Mouse (Mus musculus) monocyte, adult 5-6 weeks (primary cell): ENCODE measurements around the gene BC051019. TPM values are rescaled to one million over a fixed set of nuclear protein-coding genes. Genes with fewer than 3 reads are reported as not detected.

Experiments
- ATAC-seq: fragments of 153-309, 156-312 bp; replicated peaks from 2 replicates; pipeline ENCODE4 v1.8.0; 2017; ENCODE audit warnings: mild to moderate bottlenecking; ENCODE audit not compliant: low TSS enrichment, insufficient number of reproducible peaks, severe bottlenecking, poor library complexity, low FRiP score
- total RNA-seq: library from RNA; stranded (forward); fragments of 200-1000, 200-491, 200-594 nt; gene quantifications from 3 replicates; pipeline ENCODE4 v1.2.3, GENCODE M21; 2017

Gene BC051019
- total RNA-seq, 1 experiment from 2014 or later, result not detected

GRCm38 (mm10) chr7:109713434-109713982 is 10.1 kb downstream of the BC051019 start:
- ATAC-seq, result no peak

DNA sequence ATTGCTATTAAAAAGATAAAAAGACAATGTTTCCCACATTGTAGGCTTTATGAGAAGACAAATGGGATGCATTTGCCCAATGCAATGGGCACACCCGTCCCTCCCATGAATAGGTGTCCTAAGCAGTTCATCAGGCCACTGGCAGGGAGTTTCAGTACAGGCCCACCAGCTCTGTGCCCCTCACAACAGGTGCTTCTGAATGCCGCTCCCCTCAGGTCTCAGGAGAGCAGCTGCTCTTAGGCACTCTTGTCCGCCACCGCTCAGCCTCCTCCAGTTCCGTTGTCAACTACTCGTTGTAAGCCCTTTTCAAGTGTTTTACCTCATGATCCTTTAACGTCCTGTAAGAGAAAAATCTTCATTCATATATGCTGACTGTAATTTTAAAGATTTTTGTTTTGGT is 11.5 kb downstream of the BC051019 start:
- ATAC-seq, result no peak

DNA sequence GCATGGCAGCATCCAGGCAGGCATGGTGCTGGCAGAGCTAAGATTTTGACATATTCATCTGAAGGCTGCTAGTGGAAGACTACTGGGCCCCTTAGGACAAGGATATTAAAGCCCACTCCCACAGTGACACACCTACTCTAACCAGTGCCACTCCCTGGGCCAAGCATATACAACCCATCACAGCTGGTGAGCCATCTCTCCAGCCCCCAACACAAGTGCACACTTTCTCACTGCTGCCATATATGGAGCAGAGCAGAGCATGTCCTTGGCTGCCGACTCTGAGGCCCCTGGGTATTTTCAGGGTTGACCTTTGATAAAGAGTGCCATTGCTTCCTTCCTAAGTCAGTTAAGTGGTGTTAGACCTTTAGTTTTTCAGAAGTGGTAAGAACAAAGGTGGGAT is 13.6 kb downstream of the BC051019 start:
- ATAC-seq, result no peak

DNA sequence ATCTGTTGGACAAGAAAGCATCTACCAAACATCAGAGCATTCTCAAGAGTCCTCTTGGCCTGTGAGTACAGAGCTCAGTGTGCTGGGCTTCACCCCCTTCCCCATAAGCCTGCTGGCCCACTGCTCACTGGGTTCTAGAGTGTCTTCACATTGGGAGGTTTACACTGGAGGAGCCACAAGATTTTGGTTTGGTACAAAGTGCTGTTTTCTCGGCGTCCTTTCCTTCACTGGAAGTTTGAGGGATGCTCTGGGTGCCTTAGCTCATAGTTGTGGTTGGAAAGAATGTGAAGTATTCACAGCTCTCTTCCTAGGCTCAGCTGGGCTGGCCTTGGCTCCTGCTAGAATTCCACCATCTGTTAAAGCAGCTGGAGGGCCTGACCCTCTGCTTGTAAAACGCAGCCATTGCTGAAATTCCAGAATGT is 14.7 kb downstream of the BC051019 start:
- no peak for ATAC-seq

DNA sequence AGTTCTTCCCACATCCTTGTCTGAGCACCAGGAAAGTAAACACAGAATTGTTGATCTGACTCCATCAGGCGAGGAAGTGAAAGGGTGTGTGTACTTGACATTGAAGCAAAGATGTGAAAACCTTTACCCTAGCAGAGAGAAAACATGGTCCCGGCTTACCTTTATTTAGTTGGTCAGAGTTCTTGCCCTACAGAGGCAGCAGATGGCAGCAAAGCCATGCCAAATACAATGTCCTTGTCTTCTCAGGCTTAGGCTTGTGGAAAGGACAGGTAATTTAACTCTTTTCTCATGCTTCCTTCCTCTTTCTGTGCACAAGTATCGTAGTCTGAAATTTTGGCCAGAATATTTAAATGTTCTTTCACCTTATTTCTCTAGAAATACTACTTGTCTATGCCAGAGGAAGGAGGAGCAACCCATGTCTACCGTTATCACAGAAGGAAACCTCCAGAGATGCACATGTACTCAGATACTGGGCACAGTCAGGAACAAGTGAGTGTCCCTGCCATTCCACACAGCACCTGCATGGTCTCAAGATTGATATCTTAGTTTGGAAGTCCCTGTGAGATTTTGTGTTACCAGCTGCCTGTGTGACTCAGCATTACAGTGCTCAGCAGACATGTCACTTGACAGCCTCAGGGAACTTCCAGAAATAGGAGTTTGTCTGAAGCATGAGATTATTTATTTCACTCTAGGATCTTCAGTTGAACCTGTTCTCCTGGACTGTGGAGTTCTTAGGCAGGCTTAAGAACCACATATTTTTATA is 16.4 kb downstream of the BC051019 start:
- ATAC-seq, result no peak

- ATAC-seq, result no peak
Measured at GRCm38 (mm10) chr7:109704461-109704860, 19.2 kb downstream of the BC051019 start.

- 0 out of 2 replicates have a peak, but pooled peaks have one; percentile 1 for ATAC-seq
Measured at GRCm38 (mm10) chr7:109704016-109704377, 19.7 kb downstream of the BC051019 start.

DNA sequence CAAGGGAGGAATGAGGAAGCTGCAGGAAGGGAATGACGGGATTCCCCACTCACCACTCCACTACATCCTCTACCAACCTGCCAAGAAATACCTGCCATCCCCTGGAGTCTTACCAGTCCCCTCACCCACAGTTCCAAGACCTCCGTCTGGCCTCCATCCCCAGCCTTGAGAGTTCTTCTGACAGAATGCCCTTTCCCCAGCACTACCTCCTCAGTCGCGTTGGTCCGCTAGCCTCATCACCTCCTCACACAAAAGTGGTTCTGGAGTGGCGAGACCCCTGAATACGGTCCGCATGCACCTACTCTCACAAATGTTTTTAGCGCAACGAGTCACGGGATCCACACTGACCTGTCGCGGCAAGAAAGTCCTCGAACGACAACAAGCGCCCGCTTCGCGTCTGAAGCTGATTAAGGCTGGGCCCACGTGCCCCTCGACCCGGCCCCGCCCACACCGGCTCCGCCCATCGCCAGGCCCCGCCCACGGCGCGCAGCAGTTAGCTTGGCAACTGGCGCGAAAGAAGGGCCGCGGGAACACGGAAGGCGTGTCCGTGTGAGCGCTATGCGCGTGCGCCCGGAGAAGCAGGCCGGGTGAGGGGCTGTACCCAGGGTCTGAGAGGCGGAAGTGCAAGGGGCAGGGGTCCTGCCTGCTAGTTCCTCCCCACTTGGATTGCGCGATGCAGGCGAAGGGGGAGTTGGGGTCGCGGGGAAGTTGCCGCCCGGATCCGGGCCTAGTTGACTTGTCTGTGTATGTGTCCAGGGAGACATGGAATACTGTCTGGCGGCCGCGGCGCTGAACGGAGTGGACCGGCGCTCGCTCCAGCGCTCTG is 20.2 kb downstream of the BC051019 start, which contains the start of the genes St5 and Akip1:
Gene St5 (minus strand): TSS at position 416 of the 826 bp plus-strand sequence.
Gene Akip1 (plus strand): TSS at position 501 of the 826 bp plus-strand sequence.
- peak; percentile 84 for ATAC-seq

DNA sequence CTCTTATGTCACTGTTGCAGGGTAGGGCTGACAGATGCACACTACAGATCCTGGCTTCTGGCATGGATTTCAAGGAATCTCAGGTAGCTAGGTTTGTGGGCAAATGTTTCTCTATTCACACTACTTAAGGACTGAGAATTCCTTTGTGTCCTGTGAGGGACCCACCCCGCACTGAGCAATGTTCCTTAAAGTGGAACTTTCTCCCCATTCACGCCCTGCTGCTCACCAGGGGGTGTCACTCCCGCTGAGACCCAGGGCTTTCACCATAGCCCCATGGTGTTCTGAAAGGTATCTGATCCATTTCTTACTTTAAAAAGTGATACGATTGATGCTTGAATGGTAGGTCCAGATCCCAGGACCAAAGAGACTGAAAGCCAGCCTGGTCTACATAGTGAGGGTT is 20.9 kb downstream of the BC051019 start:
- no peak for ATAC-seq

GRCm38 (mm10) chr7:109700213-109700612 is 23.4 kb downstream of the BC051019 start:
- ATAC-seq, result no peak

GRCm38 (mm10) chr7:109695339-109695726 is 28.3 kb downstream of the BC051019 start:
- ATAC-seq, result no peak

GRCm38 (mm10) chr7:109694576-109695338 is 28.9 kb downstream of the BC051019 start:
- no peak for ATAC-seq

GRCm38 (mm10) chr7:109690961-109691360 is 32.7 kb downstream of the BC051019 start:
- no peak for ATAC-seq

GRCm38 (mm10) chr7:109690101-109690500 is 33.5 kb downstream of the BC051019 start:
- no peak for ATAC-seq

DNA sequence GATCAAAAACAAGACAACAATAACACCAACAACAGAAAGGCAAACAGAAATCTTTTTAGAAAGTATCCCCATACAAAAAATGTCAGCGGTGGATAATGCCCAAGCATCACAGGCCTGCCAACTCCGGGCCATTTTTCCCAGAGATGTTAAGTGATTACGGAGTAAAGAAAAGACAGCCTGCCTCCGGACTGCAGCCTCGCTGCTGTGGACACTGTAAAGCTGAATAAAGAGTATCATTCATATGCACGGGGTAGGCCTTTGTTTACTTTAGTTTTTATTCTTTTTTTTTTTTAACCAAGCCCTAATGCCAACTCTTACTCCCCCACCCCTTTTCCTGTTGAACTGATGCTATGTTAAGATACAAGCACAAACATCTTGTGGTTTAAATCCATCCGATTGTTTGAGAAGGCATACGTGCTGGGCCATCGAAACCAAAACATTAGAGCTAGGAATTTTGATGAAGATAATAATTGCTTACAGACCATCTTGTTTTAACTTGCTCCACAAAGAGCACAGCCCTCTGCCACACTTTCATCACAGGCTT is 37.0 kb downstream of the BC051019 start:
- ATAC-seq, result no peak

DNA sequence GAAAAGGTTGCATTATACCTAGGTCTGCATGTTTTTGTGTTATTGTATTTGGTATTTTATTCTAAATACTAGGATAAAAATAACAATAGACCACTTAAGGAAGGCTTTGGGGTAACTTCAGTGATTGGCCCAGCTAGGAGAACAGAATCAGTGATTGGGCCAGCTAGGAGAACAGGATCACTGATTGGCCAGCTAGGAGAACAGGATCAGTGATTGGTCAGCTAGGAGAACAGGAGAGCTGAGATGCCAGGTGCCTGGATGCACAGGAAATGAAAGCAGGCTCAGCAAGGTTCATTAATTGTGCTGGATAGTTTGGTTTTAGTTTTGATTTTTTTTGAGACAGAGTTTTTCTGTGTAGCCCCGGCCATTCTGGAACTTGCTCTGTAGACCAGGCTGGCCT is 42.8 kb downstream of the BC051019 start:
- ATAC-seq, result no peak

DNA sequence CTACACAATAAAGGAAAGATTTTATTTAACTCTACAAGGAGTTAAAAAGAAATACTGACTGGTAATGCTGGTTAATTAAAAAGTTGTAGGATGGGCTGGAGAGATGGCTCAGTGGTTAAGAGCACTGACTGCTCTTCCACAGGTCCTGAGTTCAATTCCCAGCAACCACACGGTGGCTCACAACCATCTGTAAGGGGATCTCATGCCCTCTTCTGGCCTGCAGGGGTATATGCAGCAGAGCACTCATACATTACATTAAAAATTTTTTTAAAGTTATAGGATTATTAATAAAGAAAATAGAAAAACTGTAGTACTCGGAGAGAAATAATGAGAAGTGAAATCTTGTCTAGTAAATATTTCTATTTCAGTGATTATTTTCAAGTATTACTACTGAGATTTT is 43.4 kb downstream of the BC051019 start:
- ATAC-seq, result no peak

GRCm38 (mm10) chr7:109674944-109675628 is 48.6 kb downstream of the BC051019 start:
- ATAC-seq, result no peak
